Mouse (Mus musculus) thymus, adult 2 months (tissue): ENCODE data around the gene Txlnb.

ENCODE experiments used
- CTCF ChIP-seq: fragments of 200-500 bp; IDR thresholded peaks from 2 replicates; pipeline ENCODE4 v1.5.1; 2012; ENCODE audit warnings: mild to moderate bottlenecking, control low read depth, low read length, moderate library complexity, borderline replicate concordance; ENCODE audit not compliant: control insufficient read depth, poor library complexity, insufficient read depth; ENCODE audit errors: extremely low read depth
- POLR2A ChIP-seq: fragments of 200-500 bp; IDR thresholded peaks from 2 replicates; pipeline ENCODE4 v1.6.1; 2012; ENCODE audit warnings: mild to moderate bottlenecking, low read length, control low read depth, moderate library complexity; ENCODE audit not compliant: control insufficient read depth, poor library complexity, insufficient read depth; ENCODE audit errors: extremely low read depth

DNA sequence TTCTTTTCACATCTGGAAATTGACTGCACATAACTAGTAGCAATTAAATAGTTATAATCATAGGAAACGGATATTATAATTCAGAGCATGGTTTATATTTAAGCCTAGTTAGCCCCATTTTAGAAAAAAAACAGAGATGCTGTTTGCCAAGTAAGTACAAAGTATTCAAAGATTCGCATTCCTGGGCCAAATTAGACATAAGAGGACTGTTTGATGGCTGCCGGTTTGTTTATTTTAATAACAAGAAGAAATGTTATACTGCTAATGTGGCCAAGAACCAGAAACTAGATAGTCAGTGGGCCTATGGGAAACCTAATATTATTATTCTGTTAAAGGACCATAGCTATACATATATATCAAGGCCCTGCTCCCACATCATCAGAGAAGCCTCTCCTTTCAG, 9.3 kb upstream of the Txlnb start:
- no peak for TF ChIP-seq POLR2A
- TF ChIP-seq CTCF, result no peak
